Mouse (Mus musculus) layer of hippocampus, adult 2 months (tissue): ENCODE results near the gene Lrrc55. TPM values are rescaled to one million over a fixed set of nuclear protein-coding genes. Genes with fewer than 3 reads are reported as not detected.
"Not testable (repeated sequence)": the region's sequence is repeated elsewhere in the genome, so short reads cannot be mapped to it uniquely, and the experiment has no call there.

ENCODE experiments used
- DNase-seq, 2 experiments: peaks; one replicate each; pipeline ENCODE4 v3.0.0; 2022; ENCODE audit warnings: low spot score in 2 of 2
- H3K27ac ChIP-seq: fragments of 200-600 bp; 2 replicates; pipeline ENCODE4 v1.8.1; 2022
- H3K4me3 ChIP-seq: fragments of 200-600 bp; 2 replicates; pipeline ENCODE4 v1.8.1; 2022; ENCODE audit warnings: mild to moderate bottlenecking
- CTCF ChIP-seq: fragments of 200-600 bp; conservative IDR thresholded peaks from 2 replicates; pipeline ENCODE4 v1.8.1; 2022; ENCODE audit warnings: antibody characterized with exemption, mild to moderate bottlenecking, moderate library complexity
- long read RNA-seq, 2 experiments: library from polyadenylated mRNA; stranded (forward); transcript quantifications; one replicate each; pipeline ENCODE4 v2.0.0; 2021; ENCODE audit warnings: borderline mapping rate in 2 of 2
- total RNA-seq, 2 experiments: library from RNA; stranded (reverse); gene quantifications; 2 replicates each; pipeline ENCODE4 v1.2.3; 2021

The Lrrc55 gene
- 10 to 100 TPM; 13.3 to 13.7 TPM for total RNA-seq
- long read RNA-seq, experiment 1, partial matches to known transcripts = 0 of 3 reads
- long read RNA-seq, experiment 1, other reads (novel, unspliced or antisense) = 3 of 3 reads
- long read RNA-seq, experiment 2, partial matches to known transcripts = 0 of 4 reads
- long read RNA-seq, experiment 2, other reads (novel, unspliced or antisense) = 4 of 4 reads

DNA sequence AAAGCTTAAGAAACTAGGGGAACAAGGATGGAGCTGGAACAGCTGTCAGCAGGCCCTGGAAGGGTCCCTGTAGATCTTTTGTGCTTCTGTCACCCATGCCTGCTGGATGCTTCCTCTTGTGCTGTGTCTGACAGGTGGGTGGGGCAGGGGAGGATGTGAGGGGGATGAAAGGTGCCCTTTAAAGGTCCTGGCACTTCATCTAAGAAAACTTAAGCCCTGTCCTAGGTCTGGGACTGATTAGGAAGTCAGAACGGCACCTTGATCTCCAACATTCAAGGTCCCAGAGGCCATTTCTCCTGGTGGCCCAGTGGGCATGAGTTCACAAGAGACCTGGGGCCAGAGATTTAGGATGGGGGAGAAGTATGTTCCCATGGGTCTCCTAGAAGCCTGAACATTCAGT is at the start of gene Lrrc55:
Gene Lrrc55 (minus strand): TSS at position 297 of the 400 bp plus-strand sequence.
- no peak for TF ChIP-seq CTCF
- Histone ChIP-seq H3K4me3 (peak within 1 kb of the TSS; percentile 58), H3K27ac (peak within 1 kb of the TSS; percentile 77)
- DNase-seq = no peak

DNA sequence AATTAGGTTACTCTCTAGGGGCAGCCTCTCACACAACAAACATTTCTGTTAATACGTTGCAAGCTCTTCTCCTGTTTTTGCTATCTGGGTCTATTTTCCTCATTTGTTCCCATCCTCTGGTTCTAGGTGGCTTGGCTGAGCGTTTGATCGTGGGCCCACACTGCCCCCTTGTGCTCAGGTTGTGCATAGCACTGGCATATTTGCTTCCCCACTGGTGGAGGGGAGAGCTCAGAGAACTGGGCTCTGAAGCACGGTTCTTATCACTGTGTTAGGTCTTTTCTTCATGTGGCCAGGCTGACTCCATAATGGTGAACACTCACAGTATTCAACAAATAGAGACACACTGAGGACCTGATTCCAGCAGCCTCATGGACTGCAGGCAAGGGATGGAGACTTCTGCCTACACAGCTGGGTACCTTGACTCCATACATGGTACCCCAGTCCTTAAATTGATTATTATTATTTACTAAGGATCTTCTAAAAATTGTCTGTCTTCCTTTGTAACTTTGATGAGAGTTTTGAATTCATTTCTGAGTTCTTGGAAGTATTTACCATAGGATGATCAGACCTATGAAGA is 49.6 kb upstream of the Lrrc55 start:
- peak; percentile 79 to 91 for DNase-seq
- TF ChIP-seq CTCF = peak; percentile 100
- Histone ChIP-seq H3K27ac (no peak overlapping the region), H3K4me3 (no peak overlapping the region)

DNA sequence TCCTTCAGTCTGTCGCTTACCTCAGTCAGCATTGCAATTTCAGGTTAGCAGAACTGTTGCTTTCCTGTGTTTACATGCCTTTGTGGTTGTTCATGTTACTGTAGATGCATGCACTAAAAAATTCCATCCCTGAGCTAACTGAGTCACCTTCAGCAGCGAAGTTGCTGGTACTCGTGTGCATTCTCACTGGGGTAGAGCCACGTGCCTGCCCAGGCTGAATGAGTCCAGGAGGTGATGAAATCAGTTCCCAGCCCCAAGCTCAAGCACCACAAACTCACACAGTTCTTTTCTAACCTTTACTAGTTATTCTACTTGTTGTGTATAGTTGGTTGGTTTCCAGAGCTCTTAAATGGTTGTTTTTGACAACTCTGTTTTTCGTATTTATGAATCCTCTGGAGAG is 48.7 kb upstream of the Lrrc55 start:
- TF ChIP-seq CTCF = no peak
- no peak overlapping the region for H3K27ac ChIP-seq
- H3K4me3 ChIP-seq = no peak overlapping the region
- no peak for DNase-seq

DNA sequence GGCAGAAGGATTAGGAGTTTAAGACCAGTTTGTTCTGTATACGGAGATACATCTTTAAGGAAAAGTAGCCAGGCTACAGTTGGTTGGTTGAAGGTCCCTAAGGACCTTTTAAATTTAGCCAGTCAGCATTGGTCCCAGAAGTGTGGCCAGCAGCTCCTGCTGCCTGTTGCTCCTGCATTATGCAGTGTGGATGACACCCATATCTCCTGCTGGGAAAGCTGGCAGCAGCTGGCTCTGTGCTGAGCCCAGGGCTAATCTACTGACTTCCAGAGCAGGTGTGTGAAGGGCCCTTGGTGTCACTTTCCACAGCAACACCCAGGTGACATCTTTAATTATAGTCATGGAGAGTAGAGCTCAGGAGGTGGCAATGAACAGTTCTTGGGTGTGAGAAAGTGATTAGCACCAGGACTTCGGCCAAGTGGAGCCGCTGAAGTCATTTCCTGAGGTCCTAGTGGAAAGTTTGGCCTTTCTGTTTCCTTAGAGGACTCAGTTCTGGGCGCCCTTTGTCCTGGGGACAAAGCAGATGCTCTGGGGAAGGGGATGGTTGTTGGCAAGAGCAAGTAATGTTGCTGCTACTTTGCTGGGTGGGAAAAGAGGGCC is 41.2 kb upstream of the Lrrc55 start:
- DNase-seq = no peak
- Histone ChIP-seq H3K4me3 (no peak overlapping the region), H3K27ac (no peak overlapping the region)
- TF ChIP-seq CTCF = no peak

DNA sequence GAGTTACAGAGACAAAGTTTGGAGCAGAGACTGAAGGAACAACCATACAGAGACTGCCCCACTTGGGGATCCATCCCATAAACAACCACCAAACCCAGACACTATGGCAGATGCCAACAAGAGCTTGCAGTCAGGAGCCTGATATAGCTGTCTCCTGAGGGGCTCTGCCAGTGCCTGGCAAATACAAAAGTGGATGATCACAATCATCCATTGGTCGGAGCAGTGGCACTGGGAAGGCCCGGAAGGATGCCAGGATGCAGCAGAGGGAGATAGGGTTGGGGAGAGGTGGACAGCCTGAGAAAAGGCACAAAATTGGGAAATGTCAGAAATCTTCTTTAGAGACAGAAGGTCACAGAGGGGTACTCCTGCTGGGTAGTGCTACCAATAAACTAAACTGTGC is 40.2 kb upstream of the Lrrc55 start:
- DNase-seq, H3K27ac ChIP-seq, H3K4me3 ChIP-seq: not testable (repeated sequence)

DNA sequence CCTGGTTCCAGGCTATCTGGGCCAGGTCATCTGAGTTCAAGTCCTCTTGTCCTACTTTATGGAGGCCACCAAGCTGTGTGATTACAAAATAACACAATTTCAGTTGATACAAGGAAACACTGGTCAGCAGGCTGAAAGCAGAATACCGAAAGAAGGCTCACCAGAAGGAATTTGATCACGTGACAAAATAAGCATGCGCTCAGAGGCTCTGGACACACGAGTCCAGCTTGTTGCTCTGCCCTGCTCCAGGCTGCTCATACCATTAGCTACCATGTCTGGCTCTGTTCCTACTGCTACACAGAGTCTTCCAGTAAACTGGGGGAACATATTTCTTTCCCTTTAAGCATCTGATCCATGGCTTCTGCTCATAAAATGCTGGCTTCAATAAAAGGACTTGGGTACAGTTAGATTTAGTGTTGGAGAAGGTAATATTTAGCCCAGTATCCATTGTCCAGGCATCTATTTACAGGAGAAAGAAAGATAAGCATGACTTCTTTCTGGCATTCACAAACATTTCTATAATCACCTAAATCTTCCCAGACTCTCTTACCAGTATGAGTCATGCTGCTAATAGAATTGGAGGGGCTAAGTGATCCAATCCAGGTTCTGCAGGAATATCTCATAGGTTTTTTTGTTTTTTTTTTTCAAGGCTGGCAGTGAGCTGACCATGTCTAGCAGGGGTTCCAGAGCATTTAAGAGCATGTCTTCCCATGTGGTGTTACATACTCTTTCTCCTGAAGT is 33.9 kb upstream of the Lrrc55 start:
- no peak for TF ChIP-seq CTCF
- Histone ChIP-seq H3K4me3 (no peak overlapping the region), H3K27ac (no peak overlapping the region)
- no peak for DNase-seq

DNA sequence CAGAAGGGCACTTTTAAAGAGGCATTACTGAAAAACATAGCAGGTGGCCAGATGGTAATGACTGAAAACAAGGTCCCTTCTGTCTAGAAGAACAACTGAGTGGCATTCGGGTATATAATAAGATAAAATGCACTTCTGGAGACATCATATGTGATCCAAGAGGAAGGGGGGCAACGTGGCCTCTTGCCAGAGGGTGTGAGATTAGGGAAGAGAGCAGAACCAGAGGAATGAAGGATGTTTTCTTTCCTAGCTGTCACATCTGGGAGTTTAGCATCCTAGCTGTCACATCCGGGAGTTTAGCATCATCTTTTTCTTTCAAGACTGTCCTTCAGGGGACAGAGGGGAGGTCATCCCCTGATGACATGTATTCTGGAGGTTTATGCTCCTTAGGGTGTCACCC is 32.6 kb upstream of the Lrrc55 start:
- DNase-seq = no peak
- Histone ChIP-seq H3K27ac (no peak overlapping the region), H3K4me3 (no peak overlapping the region)
- no peak for TF ChIP-seq CTCF

DNA sequence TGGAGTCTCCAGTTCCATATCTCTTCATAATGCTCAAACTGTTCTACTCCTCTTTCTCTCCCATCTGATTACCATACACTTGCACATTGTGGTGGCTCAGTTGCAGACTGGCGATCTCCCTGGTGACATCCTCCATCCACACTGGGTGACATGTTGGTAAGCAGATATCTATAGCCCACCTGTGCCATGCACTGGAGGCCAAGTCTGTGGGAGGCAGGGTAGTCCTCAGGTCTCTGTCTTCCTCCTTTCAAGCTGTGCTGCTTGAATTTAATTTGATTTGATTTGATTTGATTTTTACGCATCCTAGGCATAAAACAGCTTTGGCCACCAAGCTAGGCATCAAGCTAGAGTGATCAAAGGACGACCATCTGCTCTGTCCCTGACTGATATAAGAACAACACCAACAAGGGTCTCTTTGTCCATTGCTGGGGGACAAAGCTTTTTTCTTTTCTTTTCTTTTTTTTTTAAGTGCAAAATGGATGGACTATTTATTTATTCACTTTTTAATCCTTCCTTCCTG is 30.9 kb upstream of the Lrrc55 start:
- DNase-seq = no peak
- Histone ChIP-seq H3K4me3 (no peak overlapping the region), H3K27ac (no peak overlapping the region)
- no peak for TF ChIP-seq CTCF

DNA sequence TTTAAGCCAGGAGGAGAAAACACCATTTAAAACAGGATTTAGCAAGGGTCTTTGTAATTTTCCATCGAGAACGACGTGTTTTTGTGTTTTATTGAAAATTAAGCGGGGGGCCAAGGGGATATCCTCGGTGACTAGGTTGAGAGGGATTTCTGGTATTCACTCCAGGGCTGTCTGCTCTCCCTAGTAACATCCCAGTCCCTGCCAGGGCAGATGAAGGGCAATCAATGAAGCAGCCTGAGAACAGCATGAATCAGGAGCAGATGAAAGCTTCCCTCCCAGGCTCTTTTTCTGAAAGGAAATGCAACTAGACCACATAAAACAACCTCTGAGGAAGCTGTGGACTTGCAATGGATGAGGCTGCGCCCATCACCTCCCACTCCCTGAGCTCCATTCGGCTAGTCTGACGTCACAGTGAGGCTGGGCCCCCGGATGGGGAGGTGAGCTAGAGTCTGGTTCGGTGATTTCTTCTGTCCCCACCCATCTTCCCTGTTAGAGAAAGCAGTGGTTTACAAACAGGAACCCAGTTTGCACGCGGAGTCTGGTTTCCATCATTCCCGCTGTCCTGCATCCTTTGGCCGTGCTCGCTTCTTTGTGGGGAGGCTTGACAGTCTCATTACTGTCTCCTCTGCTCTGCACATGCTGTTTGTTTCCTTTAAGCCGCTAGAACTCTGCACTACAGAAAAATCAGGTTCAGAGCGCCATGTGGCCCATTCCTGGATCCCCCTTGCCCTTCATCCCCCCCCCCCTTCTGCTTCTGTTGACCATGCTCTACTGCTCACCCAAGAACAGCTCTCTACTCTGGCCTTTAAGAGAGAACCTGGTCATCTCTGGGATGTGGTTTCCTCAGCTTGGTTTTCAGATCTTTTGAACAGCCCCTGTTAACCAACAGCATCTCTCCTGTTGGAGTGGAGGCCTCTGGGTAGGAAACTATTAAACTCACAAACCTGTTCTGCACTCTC is 27.5 kb upstream of the Lrrc55 start:
- no peak for TF ChIP-seq CTCF
- no peak for DNase-seq
- no peak overlapping the region for H3K27ac ChIP-seq
- H3K4me3 ChIP-seq = no peak overlapping the region

DNA sequence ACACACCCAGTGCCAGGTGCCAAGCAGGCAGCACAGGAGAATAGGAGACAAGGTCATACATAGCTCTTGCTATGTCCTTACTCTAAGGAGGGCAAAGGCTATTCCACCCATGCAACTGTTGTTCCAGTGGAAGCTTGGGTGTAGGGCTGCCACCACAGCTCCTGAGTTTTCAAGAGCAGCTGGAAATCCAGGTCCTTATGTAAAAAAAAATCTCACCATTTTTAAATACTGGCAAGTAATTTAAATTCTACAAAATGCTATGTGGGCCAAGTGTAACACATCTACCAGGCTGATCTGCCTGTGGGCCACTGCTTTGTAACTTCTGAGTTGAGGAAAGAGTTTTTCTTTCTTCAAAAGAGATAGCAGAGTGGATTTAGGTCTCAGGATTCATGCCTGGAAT is 19.6 kb upstream of the Lrrc55 start:
- DNase-seq = no peak
- Histone ChIP-seq H3K4me3 (no peak overlapping the region), H3K27ac (no peak overlapping the region)
- no peak for TF ChIP-seq CTCF

DNA sequence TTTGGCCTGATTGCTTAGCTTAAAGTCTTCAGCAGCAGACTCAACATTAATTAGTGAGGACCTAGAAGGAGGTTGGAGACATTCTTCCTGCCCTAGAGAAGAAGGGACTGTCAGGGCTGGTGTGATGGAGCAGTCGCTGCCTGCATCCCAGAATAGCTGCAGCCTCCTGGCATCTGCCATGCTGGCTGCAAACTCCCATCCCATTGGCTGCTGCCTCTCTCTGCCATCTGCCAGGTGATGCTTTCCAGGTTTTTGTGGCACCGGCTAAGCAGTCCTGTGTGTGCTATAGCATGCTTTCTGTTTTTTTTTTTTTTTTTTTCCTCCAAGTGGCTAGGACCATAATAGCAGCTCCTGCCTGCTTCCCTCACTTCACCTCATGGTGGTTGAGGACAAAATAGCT is 16.7 kb upstream of the Lrrc55 start:
- TF ChIP-seq CTCF = peak; percentile 42
- DNase-seq = peak; percentile 78 to 82
- no peak overlapping the region for H3K4me3 ChIP-seq
- H3K27ac ChIP-seq = peak overlapping the region; percentile 15; the same call in 1 of the 2 replicates

DNA sequence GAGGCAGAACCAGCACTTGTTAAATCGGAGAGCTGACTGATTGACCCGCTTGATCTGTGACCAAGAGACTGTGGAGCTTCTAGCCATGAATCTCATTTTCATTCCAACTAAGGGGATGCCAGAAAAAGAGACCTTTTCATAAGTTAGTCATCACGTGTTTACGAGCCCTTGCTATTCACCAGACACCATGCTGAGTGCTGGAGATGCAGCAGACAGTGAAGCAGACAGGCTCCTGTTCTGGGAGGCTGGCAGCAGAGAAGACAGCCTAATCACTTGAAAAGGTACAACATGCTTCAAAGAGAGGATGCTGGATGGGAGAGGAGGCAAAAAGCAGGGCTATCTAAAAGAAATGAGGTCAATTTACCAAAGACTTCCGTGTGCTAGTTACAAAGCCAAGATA is 12.3 kb upstream of the Lrrc55 start:
- Histone ChIP-seq H3K27ac (no peak overlapping the region), H3K4me3 (no peak overlapping the region)
- no peak for DNase-seq
- TF ChIP-seq CTCF = no peak

DNA sequence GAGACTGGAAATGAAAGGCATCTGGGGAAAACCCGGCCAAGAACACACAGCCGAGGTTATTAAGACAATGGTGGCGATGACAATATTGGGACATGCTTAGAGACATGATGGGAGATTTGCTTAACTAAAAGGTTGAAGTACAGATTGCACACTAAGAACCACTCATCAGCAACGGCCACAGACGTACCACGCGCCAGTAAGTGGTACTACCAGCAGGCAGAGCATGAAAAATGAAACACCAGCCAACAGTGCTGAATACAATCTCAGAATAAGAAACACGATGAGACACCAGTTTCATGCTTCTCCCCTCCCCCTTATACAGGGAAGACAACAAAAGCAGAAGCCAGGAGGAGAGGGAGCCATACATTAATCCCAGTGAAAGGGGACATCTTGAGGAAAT is 8.2 kb upstream of the Lrrc55 start:
- Histone ChIP-seq H3K27ac (no peak overlapping the region), H3K4me3 (no peak overlapping the region)
- DNase-seq = no peak
- no peak for TF ChIP-seq CTCF
